Mouse (Mus musculus): ENCODE data around the gene Rnf224. TPM values are rescaled to one million over a fixed set of nuclear protein-coding genes. Genes with fewer than 3 reads are reported as not detected.

The Rnf224 gene
- polyA plus RNA-seq, 1 experiment, result not detected

DNA sequence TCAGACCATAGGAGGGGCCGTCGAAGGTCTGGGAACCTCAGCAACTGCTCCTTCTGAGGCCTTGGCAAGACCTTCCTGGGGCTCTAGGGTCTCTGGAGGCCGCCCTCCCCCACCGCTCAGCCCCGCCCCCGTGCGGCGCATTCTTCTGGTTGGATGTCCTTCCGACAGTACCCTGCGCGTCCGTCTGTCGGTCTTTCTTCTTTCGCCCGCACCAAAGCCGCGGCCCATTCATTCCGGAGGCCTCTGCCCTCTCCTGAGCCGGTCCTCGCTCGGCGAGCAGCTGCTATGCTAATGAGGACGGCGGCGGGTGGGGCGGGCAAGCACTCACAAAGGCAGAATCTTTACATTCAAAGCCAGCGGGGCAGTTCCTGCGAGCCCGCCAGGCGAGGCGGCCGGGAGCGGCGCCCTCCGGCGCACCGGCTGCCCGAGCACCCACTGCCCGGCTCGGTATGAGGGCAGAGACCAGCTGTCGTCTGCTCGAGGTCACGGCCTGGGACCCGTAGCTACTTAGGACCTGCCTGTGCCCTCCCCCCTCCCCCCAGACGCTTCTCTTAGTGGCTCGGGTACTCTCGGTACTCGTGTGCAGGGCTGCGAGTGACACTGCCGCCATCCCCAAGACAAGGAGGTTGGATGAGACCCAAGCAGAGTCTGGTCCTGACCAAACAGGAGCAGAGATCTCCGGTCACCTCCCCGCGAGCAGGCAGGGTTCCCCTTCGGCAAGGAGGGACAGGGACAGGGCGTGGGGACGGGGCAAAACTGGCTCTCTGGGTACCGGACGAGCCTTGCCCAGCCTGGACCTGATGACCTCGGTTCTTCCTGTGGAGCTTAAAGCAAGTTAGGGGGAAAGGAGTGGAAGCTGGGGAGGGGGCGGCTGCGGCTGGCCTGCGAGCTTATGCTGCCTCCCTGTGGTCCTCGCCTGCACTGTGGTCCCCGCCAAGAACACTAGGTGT, 50.7 kb downstream of the Rnf224 start:
- Histone ChIP-seq H3K4me3 (ENCODE audit: insufficient read depth, poor library complexity, severe bottlenecking) (no peak overlapping the region), H3K79me2 (ENCODE audit: control insufficient read depth, insufficient read depth) (no peaks in the 10 kb centered on the region), H3ac (ENCODE audit: control insufficient read depth, insufficient read length, low read depth) (no peak overlapping the region), H3K27me3 (ENCODE audit: control insufficient read depth, insufficient read depth, insufficient read length) (peaks cover 5% of the 10 kb centered on the region), H3K79me3 (ENCODE audit: low read depth) (no peaks in the 10 kb centered on the region), H3K36me3 (ENCODE audit: control insufficient read depth, insufficient read depth) (no peaks in the 10 kb centered on the region)
- TF ChIP-seq CTCF (IDR thresholded peaks at IDR 0.05; ENCODE audit: control insufficient read depth, insufficient read depth, insufficient read length) (peak; percentile 17), FOSL1 (IDR thresholded peaks at IDR 0.05; ENCODE audit: insufficient read depth, low read length, poor library complexity, severe bottlenecking) (no peak)

DNA sequence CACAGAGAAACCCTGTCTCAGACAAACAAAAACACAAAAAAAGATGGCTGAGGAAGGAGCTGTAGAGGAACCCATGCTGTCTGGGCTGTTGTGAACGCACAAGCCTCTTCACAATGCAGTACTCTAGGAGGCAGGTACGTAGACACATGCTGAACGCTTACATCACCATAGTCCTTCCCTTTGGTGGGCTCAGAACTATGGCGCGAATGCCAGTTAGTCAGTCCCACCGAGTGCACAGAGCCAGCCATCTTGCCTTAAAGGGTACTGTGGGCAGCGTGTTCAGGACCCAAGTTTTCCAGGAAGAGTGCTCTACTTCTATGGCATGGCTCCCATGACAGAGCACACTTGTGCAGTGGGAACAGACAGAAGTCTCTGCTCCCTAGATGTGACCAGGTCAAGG, 52.1 kb downstream of the Rnf224 start:
- Histone ChIP-seq H3K27me3 (ENCODE audit: control insufficient read depth, insufficient read depth, insufficient read length) (peaks cover 5% of the 10 kb centered on the region), H3K79me3 (ENCODE audit: low read depth) (no peaks in the 10 kb centered on the region), H3K36me3 (ENCODE audit: control insufficient read depth, insufficient read depth) (no peaks in the 10 kb centered on the region), H3K4me3 (ENCODE audit: insufficient read depth, poor library complexity, severe bottlenecking) (no peak overlapping the region), H3K79me2 (ENCODE audit: control insufficient read depth, insufficient read depth) (no peaks in the 10 kb centered on the region), H3ac (ENCODE audit: control insufficient read depth, insufficient read length, low read depth) (no peak overlapping the region)
- TF ChIP-seq MYOD1 (IDR thresholded peaks at IDR 0.05; ENCODE audit: control insufficient read depth, insufficient read length, low read depth) (no peak), FOSL1 (IDR thresholded peaks at IDR 0.05; ENCODE audit: insufficient read depth, low read length, poor library complexity, severe bottlenecking) (no peak), MYOG (IDR thresholded peaks at IDR 0.05; ENCODE audit: control insufficient read depth, extremely low read depth, insufficient read length) (no peak), USF1 (IDR thresholded peaks at IDR 0.05; ENCODE audit: low read depth) (no peak), CEBPB (IDR thresholded peaks at IDR 0.05; ENCODE audit: low read depth) (no peak), MAX (IDR thresholded peaks at IDR 0.05) (no peak), CTCF (IDR thresholded peaks at IDR 0.05; ENCODE audit: control insufficient read depth, insufficient read depth, insufficient read length) (no peak)

Other genes starting within 250 kb of the Rnf224 start
- 30.6 TPM for gene Nsmf, start 182.4 kb downstream of the Rnf224 start, polyA plus RNA-seq (2012; fragmentation: generic; extraction: Trizol)
- not detected for gene Entpd8, start 156.5 kb downstream of the Rnf224 start, polyA plus RNA-seq (2012; fragmentation: generic; extraction: Trizol)
- gene Noxa1, start 141.6 kb downstream of the Rnf224 start, polyA plus RNA-seq (2012; fragmentation: generic; extraction: Trizol), result not detected
- gene Nrarp, start 56.0 kb downstream of the Rnf224 start, polyA plus RNA-seq (2012; fragmentation: generic; extraction: Trizol), result 0.56 TPM
- 15.5 TPM for gene Tor4a, start 39.9 kb downstream of the Rnf224 start, polyA plus RNA-seq (2012; fragmentation: generic; extraction: Trizol)
- 47.4 TPM for gene Nelfb, start 25.3 kb downstream of the Rnf224 start, polyA plus RNA-seq (2012; fragmentation: generic; extraction: Trizol)
- not detected for gene Stpg3, start 22.1 kb downstream of the Rnf224 start, polyA plus RNA-seq (2012; fragmentation: generic; extraction: Trizol)
- gene Fam166a, start 18.0 kb downstream of the Rnf224 start, polyA plus RNA-seq (2012; fragmentation: generic; extraction: Trizol), result not detected
- 800 TPM for gene Tubb4b, start 12.1 kb downstream of the Rnf224 start, polyA plus RNA-seq (2012; fragmentation: generic; extraction: Trizol)
- not detected for gene Slc34a3, start 2.4 kb downstream of the Rnf224 start, polyA plus RNA-seq (2012; fragmentation: generic; extraction: Trizol)
- gene Rnf208, start 5.5 kb upstream of the Rnf224 start, polyA plus RNA-seq (2012; fragmentation: generic; extraction: Trizol), result 0.22 TPM
- gene Cysrt1, start 5.7 kb upstream of the Rnf224 start, polyA plus RNA-seq (2012; fragmentation: generic; extraction: Trizol), result 0.25 TPM
- 3.9 TPM for gene AL732309.1, start 10.1 kb upstream of the Rnf224 start, polyA plus RNA-seq (2012; fragmentation: generic; extraction: Trizol)
- gene Tmem203, start 18.7 kb upstream of the Rnf224 start, polyA plus RNA-seq (2012; fragmentation: generic; extraction: Trizol), result 28.5 TPM
- gene Tprn, start 25.8 kb upstream of the Rnf224 start, polyA plus RNA-seq (2012; fragmentation: generic; extraction: Trizol), result 7.4 TPM
- 143 TPM for gene Ssna1, start 35.7 kb upstream of the Rnf224 start, polyA plus RNA-seq (2012; fragmentation: generic; extraction: Trizol)
- 89.4 TPM for gene Anapc2, start 35.7 kb upstream of the Rnf224 start, polyA plus RNA-seq (2012; fragmentation: generic; extraction: Trizol)
- not detected for gene Tmem210, start 51.4 kb upstream of the Rnf224 start, polyA plus RNA-seq (2012; fragmentation: generic; extraction: Trizol)
- gene Lrrc26, start 53.1 kb upstream of the Rnf224 start, polyA plus RNA-seq (2012; fragmentation: generic; extraction: Trizol), result not detected
- gene Grin1, start 82.4 kb upstream of the Rnf224 start, polyA plus RNA-seq (2012; fragmentation: generic; extraction: Trizol), result 0.02 TPM
- gene Man1b1, start 95.6 kb upstream of the Rnf224 start, polyA plus RNA-seq (2012; fragmentation: generic; extraction: Trizol), result 38.0 TPM
- gene Dpp7, start 119.6 kb upstream of the Rnf224 start, polyA plus RNA-seq (2012; fragmentation: generic; extraction: Trizol), result 22.4 TPM
- 96.6 TPM for gene Uap1l1, start 128.9 kb upstream of the Rnf224 start, polyA plus RNA-seq (2012; fragmentation: generic; extraction: Trizol)
- 25.8 TPM for gene Sapcd2, start 135.5 kb upstream of the Rnf224 start, polyA plus RNA-seq (2012; fragmentation: generic; extraction: Trizol)
- gene Entpd2, start 159.1 kb upstream of the Rnf224 start, polyA plus RNA-seq (2012; fragmentation: generic; extraction: Trizol), result not detected
- 79.9 TPM for gene Npdc1, start 162.6 kb upstream of the Rnf224 start, polyA plus RNA-seq (2012; fragmentation: generic; extraction: Trizol)
- 0.08 TPM for gene Fut7, start 186.5 kb upstream of the Rnf224 start, polyA plus RNA-seq (2012; fragmentation: generic; extraction: Trizol)
- 4.2 TPM for gene Abca2, start 191.9 kb upstream of the Rnf224 start, polyA plus RNA-seq (2012; fragmentation: generic; extraction: Trizol)
- gene Clic3, start 220.1 kb upstream of the Rnf224 start, polyA plus RNA-seq (2012; fragmentation: generic; extraction: Trizol), result 0.15 TPM
- gene Paxx, start 224.3 kb upstream of the Rnf224 start, polyA plus RNA-seq (2012; fragmentation: generic; extraction: Trizol), result 12.3 TPM
- gene Ptgds, start 233.3 kb upstream of the Rnf224 start, polyA plus RNA-seq (2012; fragmentation: generic; extraction: Trizol), result not detected

All from C2C12 (cell line).